Mouse (Mus musculus) telencephalon, adult 2 months (tissue): ENCODE data around the gene Ms4a10.

Experiments used
- DNase-seq: peaks from one replicate; pipeline ENCODE4 v3.0.0-alpha.2; 2011; ENCODE audit warnings: low read depth, low spot score

Ms4a10 gene

DNA sequence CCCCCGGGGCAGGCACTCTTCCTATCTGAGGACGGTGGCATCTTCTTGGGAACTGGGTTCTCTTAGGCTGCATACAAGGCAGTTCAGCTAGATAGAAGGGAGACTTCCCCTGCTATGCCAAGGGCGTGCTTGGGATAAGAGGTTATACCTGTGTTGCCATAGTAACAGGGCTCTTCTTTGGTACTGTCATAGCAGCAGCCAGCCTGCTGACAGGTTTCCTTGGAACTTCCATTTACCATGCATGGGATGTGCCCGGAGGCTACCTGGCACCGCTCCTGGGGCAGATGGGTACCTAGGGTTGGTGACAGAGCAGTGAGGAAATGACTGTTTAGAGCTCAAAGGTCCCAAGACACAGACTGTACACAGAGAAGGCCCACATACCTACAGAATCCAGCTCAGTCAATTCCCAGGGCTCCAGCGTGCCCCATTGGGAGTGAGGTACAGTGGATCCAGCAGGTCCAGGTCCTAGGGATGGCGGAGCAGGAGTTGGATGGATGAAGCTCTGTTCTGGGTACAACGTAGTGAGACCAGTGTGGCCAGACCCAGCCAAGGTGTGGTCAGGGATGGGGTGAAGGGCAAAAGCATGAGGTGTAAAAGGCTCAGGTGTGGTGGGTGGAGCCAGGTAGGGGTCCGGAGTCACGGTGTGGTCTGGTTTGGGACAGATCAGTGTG, 56.0 kb downstream of the Ms4a10 start:
- DNase-seq: no peak

DNA sequence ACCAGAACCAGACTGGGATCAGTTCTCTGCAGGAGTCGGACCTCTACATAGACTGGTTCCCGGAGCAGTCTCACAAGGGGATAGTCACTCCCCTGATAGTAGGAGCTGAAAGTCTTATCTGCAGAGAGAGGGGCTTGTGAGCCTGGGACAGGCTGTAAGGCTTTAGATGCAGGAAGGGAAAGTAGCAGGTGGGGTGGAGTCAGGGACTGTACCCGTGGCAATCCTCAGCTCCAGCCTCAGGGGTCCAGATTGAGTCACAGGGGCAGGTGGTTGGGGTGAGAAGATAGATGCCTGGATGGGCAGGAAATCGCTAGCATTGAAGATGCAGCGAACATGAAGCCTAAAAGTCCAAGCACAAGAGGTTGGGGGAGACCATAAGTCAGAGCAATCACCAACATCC, 58.0 kb downstream of the Ms4a10 start:
- DNase-seq: no peak

DNA sequence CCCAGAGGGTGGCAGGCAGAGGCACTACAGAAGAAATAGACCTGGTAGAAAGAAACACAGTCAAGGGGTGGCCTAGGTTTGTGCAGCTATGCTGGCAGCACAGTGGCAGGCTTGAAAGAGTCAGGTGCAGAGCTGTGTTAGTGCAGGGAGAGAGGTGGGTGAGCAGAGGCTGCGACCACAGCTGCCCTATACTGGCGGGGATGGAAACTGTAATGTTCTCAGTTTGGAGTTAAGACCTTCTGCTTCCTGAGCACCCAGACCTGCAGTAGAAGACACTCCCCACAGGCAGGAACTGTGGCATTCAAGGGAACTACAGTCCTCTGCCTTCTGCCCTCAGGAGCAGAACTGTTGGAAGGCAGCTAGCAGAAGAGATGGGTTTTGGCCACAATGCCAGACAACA, 59.6 kb downstream of the Ms4a10 start:
- no peak for DNase-seq

DNA sequence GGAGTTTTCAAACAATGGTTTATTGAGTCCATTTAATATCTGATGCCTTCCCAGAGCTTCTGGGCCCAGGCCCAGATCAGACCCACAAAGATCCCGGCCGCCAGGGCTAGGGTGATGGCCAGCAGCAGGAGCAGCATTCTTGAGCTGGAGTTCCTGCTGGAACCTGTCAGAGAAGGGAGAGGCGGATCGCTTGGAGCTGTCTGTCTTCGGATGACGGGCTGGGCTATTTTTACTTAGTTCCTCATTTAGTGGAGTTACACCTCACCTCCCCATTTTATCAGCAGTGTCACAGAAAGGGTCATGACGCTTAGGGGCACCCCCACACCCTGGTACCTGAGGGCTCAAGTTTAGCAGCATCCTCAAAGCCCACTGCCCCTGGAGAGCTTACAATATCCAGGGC, 60.2 kb downstream of the Ms4a10 start:
- no peak for DNase-seq
